Mouse (Mus musculus) liver, postnatal 0 days (tissue): ENCODE results near the gene Vipr2. TPM values are rescaled to one million over a fixed set of nuclear protein-coding genes. Genes with fewer than 3 reads are reported as not detected.

ENCODE experiments used
- ATAC-seq: fragments of 200-750 bp; cut with Nextera tagmentation; 2 replicates; pipeline ENCODE4 v1.8.0; 2017; ENCODE audit warnings: mild to moderate bottlenecking, moderate library complexity
- DNase-seq: peaks from one replicate; pipeline ENCODE4 v3.0.0-alpha.2; 2016
- H3K27ac ChIP-seq: fragments of 300-500 bp; sonication (generic); 2 replicates; pipeline ENCODE4 v1.5.1; 2014; ENCODE audit warnings: antibody characterized with exemption, moderate library complexity, mild to moderate bottlenecking, low read depth
- H3K27me3 ChIP-seq: fragments of 300-500 bp; sonication (generic); 2 replicates; pipeline ENCODE4 v1.6.1; 2014; ENCODE audit warnings: low read length, control low read depth, mixed read lengths; ENCODE audit not compliant: insufficient read depth
- H3K36me3 ChIP-seq: fragments of 300-500 bp; sonication (generic); replicated peaks from 2 replicates; pipeline ENCODE4 v1.6.1; 2014; ENCODE audit warnings: mild to moderate bottlenecking, control low read depth, low read length, moderate library complexity, mixed read lengths; ENCODE audit not compliant: insufficient read depth
- H3K4me1 ChIP-seq: fragments of 300-500 bp; sonication (generic); 2 replicates; pipeline ENCODE4 v1.6.1; 2014; ENCODE audit warnings: antibody characterized with exemption, mild to moderate bottlenecking, control low read depth; ENCODE audit not compliant: insufficient read depth
- H3K4me2 ChIP-seq: fragments of 300-500 bp; sonication (generic); 2 replicates; pipeline ENCODE4 v1.6.1; 2014; ENCODE audit warnings: low read depth, mild to moderate bottlenecking, low read length, moderate library complexity, mixed read lengths
- H3K4me3 ChIP-seq: fragments of 300-500 bp; sonication (generic); 2 replicates; pipeline ENCODE4 v1.5.1; 2014; ENCODE audit warnings: low read depth, low read length
- H3K9ac ChIP-seq: fragments of 300-500 bp; sonication (generic); replicated peaks from 2 replicates; pipeline ENCODE4 v1.6.1; 2014; ENCODE audit warnings: mild to moderate bottlenecking, moderate library complexity
- H3K9me3 ChIP-seq: fragments of 300-500 bp; sonication (generic); 2 replicates; pipeline ENCODE4 v1.6.1; 2016; ENCODE audit warnings: mild to moderate bottlenecking, control low read depth, low read length, mixed read lengths
- CTCF ChIP-seq: sonication (generic); IDR thresholded peaks from 2 replicates; pipeline ENCODE4 v1.5.1; 2016; ENCODE audit warnings: antibody characterized with exemption, low read depth
- EP300 ChIP-seq: IDR thresholded peaks from 2 replicates; pipeline ENCODE4 v1.6.1; 2016; ENCODE audit warnings: antibody characterized with exemption, low read depth, mild to moderate bottlenecking
- WGBS: fragments of 180-500 bp; shearing (Covaris S2); extraction: QIAGEN DNeasy Blood & Tissue Kit; methylation state at CpG from one replicate; pipeline ENCODE4 v1.1.7; 2014; ENCODE audit not compliant: insufficient replicate concordance; 5-methylcytosine and 5-hydroxymethylcytosine counted together
- polyA plus RNA-seq: library from polyadenylated mRNA; unstranded; fragments of >200 nt; fragmentation: Nextera tagmentation; extraction: Ambion mirVana; gene quantifications from 2 replicates; pipeline ENCODE4 v1.2.1, GENCODE M21; 2015

The Vipr2 gene
- polyA plus RNA-seq, 1 experiment from 2014 or later, result 0.26 TPM

- no peak overlapping the region for H3K4me2 ChIP-seq
- 83% methylated on average over 3 of the region's 3 CpGs for WGBS
- H3K9ac ChIP-seq, result peak overlapping the region; percentile 70; the same call in 1 of the 2 replicates
Measured at GRCm38 (mm10) chr12:116049236-116049635, 28.3 kb upstream of the Vipr2 start.

GRCm38 (mm10) chr12:116049701-116050100 lies 27.8 kb upstream of the Vipr2 start:
- Histone ChIP-seq H3K36me3 (peaks cover 4% of the 10 kb centered on the region; the same call in 1 of the 2 replicates), H3K9ac (no peak overlapping the region), H3K4me1 (peaks cover 11% of the 10 kb centered on the region), H3K9me3 (no peaks in the 10 kb centered on the region), H3K27ac (no peak overlapping the region), H3K4me3 (no peak overlapping the region), H3K27me3 (no peaks in the 10 kb centered on the region), H3K4me2 (no peak overlapping the region)
- ATAC-seq, result no peak
- no peak for DNase-seq
- 61% methylated on average over 6 of the region's 6 CpGs for WGBS
- TF ChIP-seq EP300, result no peak
- peak; percentile 72 for TF ChIP-seq CTCF

More at GRCm38 (mm10) chr12:116049236-116049635, 28.3 kb upstream of the Vipr2 start:
- ATAC-seq, result no peak
- Histone ChIP-seq H3K4me1 (peaks cover 11% of the 10 kb centered on the region), H3K4me3 (no peak overlapping the region), H3K27me3 (no peaks in the 10 kb centered on the region), H3K36me3 (no peaks in the 10 kb centered on the region), H3K9me3 (no peaks in the 10 kb centered on the region), H3K27ac (no peak overlapping the region)
- TF ChIP-seq CTCF (no peak), EP300 (no peak)
- no peak for DNase-seq

GRCm38 (mm10) chr12:116054342-116054741 lies 23.2 kb upstream of the Vipr2 start:
- H3K4me1 ChIP-seq, result no peaks in the 10 kb centered on the region; the same call in 1 of the 2 replicates
- no peak for DNase-seq
- H3K36me3 ChIP-seq, result peaks cover 33% of the 10 kb centered on the region
- H3K9me3 ChIP-seq, result peaks cover 9% of the 10 kb centered on the region
- no peak overlapping the region for H3K4me3 ChIP-seq
- H3K27me3 ChIP-seq, result no peaks in the 10 kb centered on the region
- no peak overlapping the region for H3K4me2 ChIP-seq
- WGBS, result 78% methylated on average over 8 of the region's 8 CpGs
- no peak for TF ChIP-seq CTCF
- no peak for TF ChIP-seq EP300
- ATAC-seq, result 0 out of 2 replicates have a peak, but pooled peaks have one; percentile 25
- H3K27ac ChIP-seq, result no peak overlapping the region
- H3K9ac ChIP-seq, result no peak overlapping the region

DNA sequence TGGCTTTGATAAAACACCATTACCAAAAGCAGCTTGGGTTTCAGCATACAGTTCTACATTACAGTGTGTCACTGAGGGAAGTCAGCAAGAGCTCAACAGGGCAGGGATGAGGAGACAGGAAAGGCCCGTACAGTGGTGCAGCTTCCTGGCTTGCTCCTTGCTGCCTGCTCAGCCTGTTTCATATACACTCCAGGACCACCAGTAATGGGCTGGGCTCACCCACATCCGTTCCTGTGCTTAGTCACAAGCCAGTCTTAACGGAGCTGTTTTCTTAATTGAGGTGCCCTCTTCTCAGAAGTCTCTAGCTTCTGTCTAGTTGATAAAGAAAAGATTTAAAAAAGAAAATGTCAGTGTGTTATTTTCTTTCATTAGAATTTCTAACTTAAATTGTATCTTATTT lies 21.4 kb upstream of the Vipr2 start:
- Histone ChIP-seq H3K27me3 (no peaks in the 10 kb centered on the region), H3K27ac (no peak overlapping the region), H3K9ac (no peak overlapping the region), H3K36me3 (peaks cover 45% of the 10 kb centered on the region), H3K9me3 (peaks cover 20% of the 10 kb centered on the region), H3K4me1 (no peaks in the 10 kb centered on the region), H3K4me3 (no peak overlapping the region), H3K4me2 (no peak overlapping the region)
- 78% methylated on average over 3 of the region's 3 CpGs for WGBS
- ATAC-seq (no peak), DNase-seq (no peak)
- TF ChIP-seq EP300 (no peak), CTCF (no peak)

- DNase-seq, result no peak
- TF ChIP-seq CTCF (no peak), EP300 (no peak)
- 87% methylated on average over 5 of the region's 5 CpGs for WGBS
- Histone ChIP-seq H3K4me3 (no peak overlapping the region), H3K27ac (no peak overlapping the region), H3K9me3 (peaks cover 37% of the 10 kb centered on the region), H3K4me1 (no peaks in the 10 kb centered on the region), H3K4me2 (no peak overlapping the region), H3K9ac (no peak overlapping the region), H3K36me3 (peaks cover 34% of the 10 kb centered on the region), H3K27me3 (no peaks in the 10 kb centered on the region)
- ATAC-seq, result no peak
Measured at GRCm38 (mm10) chr12:116061561-116062193, 15.8 kb upstream of the Vipr2 start.

DNA sequence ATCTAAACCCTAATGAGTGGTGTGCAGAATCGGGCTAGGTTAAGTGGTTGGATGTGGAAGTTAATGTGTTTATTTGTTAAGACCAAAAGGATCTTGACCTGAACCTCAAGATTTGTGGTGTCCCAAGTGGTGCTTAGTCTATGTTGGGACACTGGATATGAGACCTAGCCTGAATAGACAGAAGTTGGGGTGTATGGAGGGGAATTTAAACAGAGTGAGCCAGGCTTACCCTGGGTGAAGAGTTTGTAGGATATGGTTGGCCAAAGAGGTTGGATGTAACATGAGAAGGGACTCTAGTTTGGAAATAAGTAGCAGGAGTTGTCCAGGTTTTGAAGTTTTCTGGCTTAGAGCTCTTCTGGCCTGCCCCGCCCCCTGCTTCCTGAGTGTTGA lies 15.3 kb upstream of the Vipr2 start:
- 76% methylated on average over 2 of the region's 2 CpGs for WGBS
- Histone ChIP-seq H3K4me3 (no peak overlapping the region), H3K9ac (no peak overlapping the region), H3K27ac (no peak overlapping the region), H3K4me2 (no peak overlapping the region), H3K36me3 (peaks cover 29% of the 10 kb centered on the region), H3K4me1 (no peaks in the 10 kb centered on the region), H3K27me3 (no peaks in the 10 kb centered on the region), H3K9me3 (peaks cover 37% of the 10 kb centered on the region)
- DNase-seq (no peak), ATAC-seq (no peak)
- no peak for TF ChIP-seq EP300
- no peak for TF ChIP-seq CTCF

GRCm38 (mm10) chr12:116063020-116063419 lies 14.5 kb upstream of the Vipr2 start:
- TF ChIP-seq CTCF, result no peak
- no peak for TF ChIP-seq EP300
- H3K9me3 ChIP-seq, result peaks cover 37% of the 10 kb centered on the region
- 84% methylated on average over 4 of the region's 4 CpGs for WGBS
- DNase-seq (no peak), ATAC-seq (no peak)
- H3K4me1 ChIP-seq, result no peaks in the 10 kb centered on the region
- H3K27ac ChIP-seq, result no peak overlapping the region
- H3K27me3 ChIP-seq, result no peaks in the 10 kb centered on the region
- no peak overlapping the region for H3K9ac ChIP-seq
- no peak overlapping the region for H3K4me2 ChIP-seq
- no peak overlapping the region for H3K4me3 ChIP-seq
- peaks cover 23% of the 10 kb centered on the region for H3K36me3 ChIP-seq
